Mouse (Mus musculus) heart, postnatal 0 days (tissue): ENCODE measurements around the gene Pltp. TPM values are rescaled to one million over a fixed set of nuclear protein-coding genes. Genes with fewer than 3 reads are reported as not detected.

Experiments
- ATAC-seq: fragments of 200-750 bp; cut with Nextera tagmentation; 2 replicates; pipeline ENCODE4 v1.8.0; 2017; ENCODE audit warnings: low read depth, moderate number of reproducible peaks, moderate library complexity; ENCODE audit not compliant: insufficient read depth
- DNase-seq: peaks from one replicate; pipeline ENCODE4 v3.0.0-alpha.2; 2016; ENCODE audit warnings: low spot score
- H3K27ac ChIP-seq: fragments of 300-500 bp; sonication (generic); 2 replicates; pipeline ENCODE4 v1.5.1; 2014; ENCODE audit warnings: low read depth, mild to moderate bottlenecking
- H3K27me3 ChIP-seq: fragments of 300-500 bp; sonication (generic); 2 replicates; pipeline ENCODE4 v1.6.1; 2014; ENCODE audit warnings: low read length, mixed read lengths; ENCODE audit not compliant: control insufficient read depth, insufficient read depth
- H3K36me3 ChIP-seq: fragments of 300-500 bp; sonication (generic); replicated peaks from 2 replicates; pipeline ENCODE4 v1.6.1; 2014; ENCODE audit warnings: low read length, mixed read lengths; ENCODE audit not compliant: control insufficient read depth, insufficient read depth
- H3K4me1 ChIP-seq: fragments of 300-500 bp; sonication (generic); 2 replicates; pipeline ENCODE4 v1.6.1; 2014; ENCODE audit warnings: antibody characterized with exemption; ENCODE audit not compliant: control insufficient read depth, insufficient read depth
- H3K4me2 ChIP-seq: fragments of 300-500 bp; sonication (generic); 2 replicates; pipeline ENCODE4 v1.6.1; 2014; ENCODE audit warnings: low read depth, mild to moderate bottlenecking, low read length, moderate library complexity
- H3K4me3 ChIP-seq: fragments of 300-500 bp; sonication (generic); 2 replicates; pipeline ENCODE4 v1.5.1; 2014; ENCODE audit warnings: low read depth, low read length
- H3K9ac ChIP-seq: fragments of 300-500 bp; sonication (generic); replicated peaks from 2 replicates; pipeline ENCODE4 v1.6.1; 2014; ENCODE audit warnings: low read depth, low read length, mixed read lengths
- H3K9me3 ChIP-seq: fragments of 300-500 bp; sonication (generic); replicated peaks from 2 replicates; pipeline ENCODE4 v1.6.1; 2016; ENCODE audit warnings: low read length; ENCODE audit not compliant: control insufficient read depth
- CTCF ChIP-seq: IDR thresholded peaks from 2 replicates; pipeline ENCODE4 v1.5.1; 2016; ENCODE audit warnings: antibody characterized with exemption, control low read depth, low read depth
- EP300 ChIP-seq: IDR thresholded peaks from 2 replicates; pipeline ENCODE4 v1.6.1; 2016; ENCODE audit warnings: antibody characterized with exemption, low read depth
- WGBS: fragments of 180-500 bp; shearing (Covaris S2); extraction: QIAGEN DNeasy Blood & Tissue Kit; methylation state at CpG from one replicate; pipeline ENCODE4 v1.1.7; 2014; 5-methylcytosine and 5-hydroxymethylcytosine counted together
- polyA plus RNA-seq: library from polyadenylated mRNA; unstranded; fragments of >200 nt; fragmentation: Nextera tagmentation; extraction: Ambion mirVana; gene quantifications from 2 replicates; pipeline ENCODE4 v1.2.1, GENCODE M21; 2015
- total RNA-seq: library from RNA; depleted of rRNA; stranded (reverse); fragments of >200 nt; gene quantifications from 2 replicates; pipeline ENCODE4 v1.2.3, GENCODE M21; 2014; ENCODE audit warnings: low replicate concordance

The Pltp gene
- total and polyA plus RNA-seq, 2 experiments from 2014 or later = 7.7 to 8.6 TPM

GRCm38 (mm10) chr2:164829090-164829489, 28.4 kb downstream of the Pltp start:
- Histone ChIP-seq H3K9me3 (no peaks in the 10 kb centered on the region), H3K4me1 (peaks cover 1% of the 10 kb centered on the region; the same call in 1 of the 2 replicates), H3K9ac (no peak overlapping the region), H3K4me2 (no peak overlapping the region), H3K27ac (no peak overlapping the region), H3K4me3 (no peak overlapping the region), H3K27me3 (no peaks in the 10 kb centered on the region), H3K36me3 (peaks cover 42% of the 10 kb centered on the region)
- ATAC-seq = no peak
- no peak for DNase-seq
- no peak for TF ChIP-seq EP300
- no peak for TF ChIP-seq CTCF
- 90% methylated on average over 1 of the region's 1 CpGs for WGBS

GRCm38 (mm10) chr2:164828437-164828836, 29.1 kb downstream of the Pltp start, which contains the start of gene Spata25:
Spata25 (minus strand) TSS chr2:164828537.
- no peak within 1 kb of the TSS for H3K27ac ChIP-seq
- no peak within 1 kb of the TSS for H3K4me3 ChIP-seq
- H3K27me3 ChIP-seq = no peaks in the 10 kb centered on the region
- DNase-seq (no peak), ATAC-seq (no peak)
- peaks cover 42% of the 10 kb centered on the region for H3K36me3 ChIP-seq
- H3K4me2 ChIP-seq = no peak within 1 kb of the TSS
- 87% methylated on average over 6 of the region's 6 CpGs for WGBS
- no peaks in the 10 kb centered on the region for H3K4me1 ChIP-seq
- TF ChIP-seq CTCF (no peak), EP300 (no peak)
- no peak within 1 kb of the TSS for H3K9ac ChIP-seq
- no peaks in the 10 kb centered on the region for H3K9me3 ChIP-seq

- H3K9ac ChIP-seq = no peak overlapping the region
- ATAC-seq (no peak), DNase-seq (no peak)
- 73% methylated on average over 16 of the region's 16 CpGs for WGBS
- H3K27me3 ChIP-seq = no peaks in the 10 kb centered on the region
- no peak overlapping the region for H3K4me3 ChIP-seq
- H3K27ac ChIP-seq = no peak overlapping the region
- no peaks in the 10 kb centered on the region for H3K4me1 ChIP-seq
- TF ChIP-seq EP300 (no peak), CTCF (no peak)
- no peak overlapping the region for H3K4me2 ChIP-seq
- no peaks in the 10 kb centered on the region for H3K9me3 ChIP-seq
- H3K36me3 ChIP-seq = peaks cover 42% of the 10 kb centered on the region
Measured at GRCm38 (mm10) chr2:164827146-164827850, 30.2 kb downstream of the Pltp start.

GRCm38 (mm10) chr2:164825521-164825920, 32.0 kb downstream of the Pltp start:
- no peak for TF ChIP-seq EP300
- no peak for TF ChIP-seq CTCF
- WGBS = 97% methylated on average over 17 of the region's 17 CpGs
- no peak overlapping the region for H3K9ac ChIP-seq

GRCm38 (mm10) chr2:164823969-164824368, 33.5 kb downstream of the Pltp start:
- Histone ChIP-seq H3K27ac (no peak overlapping the region), H3K9ac (no peak overlapping the region), H3K27me3 (no peaks in the 10 kb centered on the region), H3K36me3 (peaks cover 52% of the 10 kb centered on the region), H3K4me3 (no peak overlapping the region), H3K4me2 (peak overlapping the region; percentile 76; the same call in 1 of the 2 replicates), H3K9me3 (no peaks in the 10 kb centered on the region), H3K4me1 (no peaks in the 10 kb centered on the region)
- 91% methylated on average over 4 of the region's 4 CpGs for WGBS
- no peak for DNase-seq
- no peak for TF ChIP-seq EP300
- TF ChIP-seq CTCF = no peak
- ATAC-seq = no peak

More at GRCm38 (mm10) chr2:164825521-164825920, 32.0 kb downstream of the Pltp start:
- Histone ChIP-seq H3K4me3 (no peak overlapping the region), H3K4me2 (no peak overlapping the region), H3K9me3 (no peaks in the 10 kb centered on the region), H3K4me1 (no peaks in the 10 kb centered on the region), H3K36me3 (peaks cover 52% of the 10 kb centered on the region), H3K27ac (no peak overlapping the region), H3K27me3 (no peaks in the 10 kb centered on the region)
- ATAC-seq = no peak
- no peak for DNase-seq

- Histone ChIP-seq H3K27ac (peak overlapping the region; percentile 78), H3K9ac (peak overlapping the region; percentile 57), H3K4me1 (no peaks in the 10 kb centered on the region), H3K9me3 (no peaks in the 10 kb centered on the region), H3K27me3 (no peaks in the 10 kb centered on the region), H3K4me3 (peak overlapping the region; percentile 60), H3K36me3 (peaks cover 45% of the 10 kb centered on the region), H3K4me2 (peak overlapping the region; percentile 76)
- TF ChIP-seq CTCF (no peak; the same call in 1 of the 2 replicates), EP300 (no peak)
- peak; percentile 63 for ATAC-seq
- peak; percentile 51 for DNase-seq
- WGBS = 1% methylated on average over 10 of the region's 10 CpGs
Measured at GRCm38 (mm10) chr2:164823181-164823585, 34.3 kb downstream of the Pltp start.
